Mouse (Mus musculus): ENCODE results near the gene Cpsf6. TPM values are rescaled to one million over a fixed set of nuclear protein-coding genes. Genes with fewer than 3 reads are reported as not detected.

Gene Cpsf6
- total RNA-seq (2021), result 100 to 1,000 TPM; 116 to 120 TPM
- long read RNA-seq, experiment 1, full-length matches to known transcripts, result 32 of 71 reads
- long read RNA-seq, experiment 1, partial matches to known transcripts, result 9 of 71 reads
- long read RNA-seq, experiment 1, other reads (novel, unspliced or antisense), result 30 of 71 reads
- long read RNA-seq, experiment 2, full-length matches to known transcripts, result 27 of 54 reads
- long read RNA-seq, experiment 2, partial matches to known transcripts, result 6 of 54 reads
- long read RNA-seq, experiment 2, other reads (novel, unspliced or antisense), result 21 of 54 reads

DNA sequence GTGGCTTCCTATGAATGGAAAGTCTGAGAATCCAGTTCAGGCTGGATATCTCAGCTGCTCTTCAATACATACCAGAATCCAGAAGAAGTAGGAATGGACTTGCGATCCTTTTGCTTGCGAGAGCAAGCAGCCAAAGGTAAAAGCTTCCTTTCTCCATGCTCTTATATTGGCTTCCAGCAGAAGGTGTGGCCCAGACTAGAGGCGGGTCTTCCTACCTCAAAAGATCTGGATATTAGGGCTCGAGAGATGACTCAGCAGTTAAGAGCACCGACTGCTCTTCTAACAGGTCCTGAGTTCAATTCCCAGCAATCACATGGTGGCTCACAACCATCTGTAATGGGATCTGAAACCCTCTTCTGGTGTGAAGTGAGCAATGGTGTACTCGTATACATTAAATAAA is at the start of gene Cpsf6:
Gene Cpsf6 (minus strand): TSS at position 108 of the 400 bp plus-strand sequence.
- TF ChIP-seq CTCF (IDR thresholded peaks at IDR 0.05), result no peak
- no peak for DNase-seq (ENCODE audit: extremely low spot score in 1 of 2, low spot score in 2 of 2)
- Histone ChIP-seq H3K27ac (no peak within 1 kb of the TSS), H3K4me3 (no peak within 1 kb of the TSS)
- intact Hi-C loops (cut with DNase I), result loop anchor here (1.0 to 10.0 kb wide), 2 partner anchors 159 to 295 kb away; no protein-coding TSS in a partner anchor

GRCm38 (mm10) chr10:117426615-117426969 is 46.8 kb upstream of the Cpsf6 start:
- H3K27ac ChIP-seq, result no peak overlapping the region
- intact Hi-C loops (cut with DNase I), result no loop called here
- TF ChIP-seq CTCF (IDR thresholded peaks at IDR 0.05), result no peak
- no peak overlapping the region for H3K4me3 ChIP-seq
- no peak for DNase-seq (ENCODE audit: extremely low spot score in 1 of 2, low spot score in 2 of 2)

GRCm38 (mm10) chr10:117425907-117426614 is 46.2 kb upstream of the Cpsf6 start:
- no peak for TF ChIP-seq CTCF (IDR thresholded peaks at IDR 0.05)
- intact Hi-C loops (cut with DNase I), result no loop called here
- no peak overlapping the region for H3K27ac ChIP-seq
- DNase-seq (ENCODE audit: extremely low spot score in 1 of 2, low spot score in 2 of 2), result peak in 1 of 2 experiments; percentile 19
- H3K4me3 ChIP-seq, result no peak overlapping the region

DNA sequence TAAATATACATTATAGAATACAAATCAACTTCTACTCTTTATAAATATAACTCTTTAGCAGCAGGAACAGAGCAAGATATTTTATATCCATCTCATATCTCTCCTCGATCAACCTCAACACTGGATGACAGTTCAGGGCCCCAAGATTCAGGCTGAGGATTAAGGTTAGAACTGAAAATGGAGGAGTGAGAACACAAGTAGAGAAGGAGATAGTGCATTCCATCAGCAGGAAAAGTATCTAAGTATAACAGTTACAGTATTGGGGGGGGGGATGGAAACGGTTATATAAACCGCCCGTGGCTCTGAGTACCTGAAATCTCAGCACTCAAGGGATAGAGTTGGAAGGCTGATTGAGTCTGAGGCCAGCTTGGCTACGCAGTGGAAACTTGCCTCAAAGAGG is 45.2 kb upstream of the Cpsf6 start:
- TF ChIP-seq CTCF (IDR thresholded peaks at IDR 0.05), result no peak
- Histone ChIP-seq H3K27ac (no peak overlapping the region), H3K4me3 (no peak overlapping the region)
- intact Hi-C loops (cut with DNase I), result no loop called here
- no peak for DNase-seq (ENCODE audit: extremely low spot score in 1 of 2, low spot score in 2 of 2)

- intact Hi-C loops (cut with DNase I), result no loop called here
These were observed 44.5 kb upstream of the Cpsf6 start for GRCm38 (mm10) chr10:117424146-117424905.

DNA sequence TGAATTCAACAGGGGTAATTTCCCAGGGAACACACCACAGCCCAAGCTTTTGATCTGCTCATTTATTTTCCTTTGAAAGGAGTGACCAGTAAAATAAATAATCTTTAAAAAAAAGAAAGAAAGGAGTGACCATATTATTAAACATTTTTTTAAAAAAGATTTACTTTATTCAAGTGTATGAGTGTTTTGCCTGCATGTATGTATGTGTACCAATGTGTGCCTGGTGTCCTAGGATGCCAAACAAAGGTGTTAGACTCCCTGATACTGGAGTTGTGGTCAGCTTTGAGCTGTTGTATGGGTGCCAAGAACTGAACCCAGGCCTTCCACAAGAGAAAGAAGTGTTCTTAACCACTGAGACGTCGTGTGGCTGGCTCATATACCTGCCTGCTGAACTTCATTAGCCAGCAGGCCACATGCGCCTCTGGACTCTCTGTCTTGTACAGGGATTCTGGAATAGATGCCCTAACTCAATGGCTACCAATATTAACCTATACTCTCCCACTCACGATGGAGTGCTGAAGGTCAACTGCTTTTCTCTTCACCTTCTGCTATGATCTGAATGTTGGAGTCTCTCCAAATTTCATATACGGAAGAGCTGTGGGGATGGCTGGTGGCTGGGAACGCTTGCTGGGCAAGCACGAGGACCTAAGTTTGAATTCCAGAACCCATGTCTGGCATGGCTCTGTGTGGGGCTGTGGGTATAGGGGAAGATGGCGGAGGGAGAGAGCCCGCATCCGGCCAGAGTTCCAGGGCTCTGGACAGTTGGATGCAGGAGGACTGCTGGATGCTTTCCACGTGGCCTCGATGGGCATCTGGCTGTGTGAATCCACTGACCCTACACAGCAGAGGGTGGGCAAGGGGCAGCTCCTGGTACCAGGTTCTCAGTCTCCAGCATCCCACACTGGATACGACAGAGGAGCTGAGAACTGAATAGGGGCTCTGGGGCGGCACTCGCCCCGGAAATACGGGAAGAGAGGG is 43.5 kb upstream of the Cpsf6 start:
- intact Hi-C loops (cut with DNase I), result no loop called here
- H3K27ac ChIP-seq, result no peak overlapping the region
- DNase-seq (ENCODE audit: extremely low spot score in 1 of 2, low spot score in 2 of 2), result no peak
- H3K4me3 ChIP-seq, result no peak overlapping the region
- no peak for TF ChIP-seq CTCF (IDR thresholded peaks at IDR 0.05)

More at GRCm38 (mm10) chr10:117424146-117424905, 44.5 kb upstream of the Cpsf6 start:
- no peak for TF ChIP-seq CTCF (IDR thresholded peaks at IDR 0.05)
- Histone ChIP-seq H3K27ac (no peak overlapping the region), H3K4me3 (no peak overlapping the region)
- DNase-seq (ENCODE audit: extremely low spot score in 1 of 2, low spot score in 2 of 2), result no peak

DNA sequence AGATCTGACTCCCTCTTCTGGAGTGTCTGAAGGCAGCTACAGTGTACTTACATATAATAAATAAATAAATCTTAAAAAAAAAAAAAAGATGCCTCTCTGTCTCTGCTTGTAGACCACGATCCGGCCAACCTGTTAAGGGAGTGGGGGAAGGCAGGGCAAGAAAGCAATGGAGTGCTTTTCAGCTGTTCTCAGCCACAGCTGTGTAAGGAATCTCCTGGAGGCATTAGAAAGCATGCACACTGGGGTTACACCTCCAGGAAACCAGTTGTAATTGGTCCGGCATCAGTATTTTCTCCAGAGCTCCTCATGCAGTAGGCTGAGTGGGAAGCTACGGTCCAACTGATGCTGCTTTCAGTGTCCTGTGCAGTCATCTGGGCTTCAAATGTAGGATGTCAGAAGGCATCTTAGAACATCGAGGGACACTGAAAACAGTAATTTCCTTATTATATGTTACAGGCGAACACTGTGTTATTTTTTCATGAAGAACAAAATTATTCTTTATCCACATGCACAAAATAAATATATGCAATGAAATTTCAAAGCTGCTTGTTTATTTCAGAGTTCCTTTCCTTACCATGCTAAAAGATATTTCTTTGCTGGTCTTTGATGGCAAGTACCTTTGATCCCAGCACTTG is 42.5 kb upstream of the Cpsf6 start:
- Histone ChIP-seq H3K27ac (no peak overlapping the region), H3K4me3 (no peak overlapping the region)
- TF ChIP-seq CTCF (IDR thresholded peaks at IDR 0.05), result no peak
- no peak for DNase-seq (ENCODE audit: extremely low spot score in 1 of 2, low spot score in 2 of 2)
- intact Hi-C loops (cut with DNase I), result no loop called here

- TF ChIP-seq CTCF (IDR thresholded peaks at IDR 0.05), result no peak
- no peak overlapping the region for H3K4me3 ChIP-seq
- no peak for DNase-seq (ENCODE audit: extremely low spot score in 1 of 2, low spot score in 2 of 2)
- intact Hi-C loops (cut with DNase I), result no loop called here
- H3K27ac ChIP-seq, result no peak overlapping the region
These were observed 41.7 kb upstream of the Cpsf6 start for GRCm38 (mm10) chr10:117421283-117422107.

- no peak for DNase-seq (ENCODE audit: extremely low spot score in 1 of 2, low spot score in 2 of 2)
- TF ChIP-seq CTCF (IDR thresholded peaks at IDR 0.05), result no peak
- intact Hi-C loops (cut with DNase I), result no loop called here
- Histone ChIP-seq H3K27ac (no peak overlapping the region), H3K4me3 (no peak overlapping the region)
These were observed 40.9 kb upstream of the Cpsf6 start for GRCm38 (mm10) chr10:117420502-117421282.

Data from left cerebral cortex, adult 2 months (tissue).